Mouse (Mus musculus): ENCODE results near the gene Gjd2.

Gjd2 gene

DNA sequence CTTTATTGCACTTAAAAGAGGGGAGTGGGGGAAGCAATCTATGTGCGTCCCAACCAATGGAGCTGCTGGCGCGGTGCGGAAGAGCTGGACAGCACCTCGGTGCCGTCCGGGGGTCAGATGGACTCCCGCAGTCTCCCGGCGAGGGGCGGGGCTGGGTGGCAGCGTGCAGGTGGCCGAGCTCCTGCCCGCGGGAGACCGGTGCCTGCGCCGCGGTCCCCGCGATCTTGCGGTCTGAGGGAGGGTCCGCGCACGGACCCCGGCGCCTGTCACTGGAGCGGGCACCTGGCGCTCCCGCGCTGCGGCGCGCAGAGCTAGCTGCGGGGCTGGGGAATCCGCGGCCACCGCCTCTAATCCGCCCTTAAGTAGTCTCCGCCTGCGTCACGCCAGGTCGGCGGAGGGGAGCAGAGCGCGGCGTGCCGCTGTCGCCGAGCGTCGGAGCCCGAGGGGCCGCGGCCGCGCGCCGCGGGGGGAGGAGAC is at the start of gene Gjd2:
TSS of gene Gjd2 (minus strand) at position 325 of the 477 bp plus-strand sequence.
- DNase-seq (ENCODE audit: low read depth): no peak

DNA sequence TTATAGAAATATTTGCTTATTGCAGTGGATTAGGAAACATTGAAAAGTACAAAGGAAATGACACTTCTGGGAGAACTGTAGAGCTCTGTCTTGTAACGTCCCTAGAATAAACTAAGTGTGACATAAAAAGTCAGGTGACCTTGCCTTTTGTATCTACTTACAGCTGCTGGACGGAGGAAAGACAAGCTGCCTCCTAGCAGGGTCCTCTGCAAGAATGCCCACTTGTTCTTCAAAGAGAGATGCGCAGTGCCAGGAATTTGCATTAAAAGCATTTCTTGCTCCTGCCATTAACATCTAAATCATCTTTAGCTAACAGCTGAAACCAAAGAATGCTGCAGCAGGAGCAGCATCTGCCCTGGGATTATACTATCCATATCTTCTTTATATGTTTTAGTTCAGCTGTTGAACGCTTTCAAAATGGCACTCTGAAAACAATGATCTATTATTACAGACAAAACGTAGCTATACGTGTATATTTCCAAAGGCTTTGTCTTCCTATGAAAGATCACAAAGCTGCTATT is 46.7 kb upstream of the Gjd2 start:
- DNase-seq (ENCODE audit: low read depth): no peak

DNA sequence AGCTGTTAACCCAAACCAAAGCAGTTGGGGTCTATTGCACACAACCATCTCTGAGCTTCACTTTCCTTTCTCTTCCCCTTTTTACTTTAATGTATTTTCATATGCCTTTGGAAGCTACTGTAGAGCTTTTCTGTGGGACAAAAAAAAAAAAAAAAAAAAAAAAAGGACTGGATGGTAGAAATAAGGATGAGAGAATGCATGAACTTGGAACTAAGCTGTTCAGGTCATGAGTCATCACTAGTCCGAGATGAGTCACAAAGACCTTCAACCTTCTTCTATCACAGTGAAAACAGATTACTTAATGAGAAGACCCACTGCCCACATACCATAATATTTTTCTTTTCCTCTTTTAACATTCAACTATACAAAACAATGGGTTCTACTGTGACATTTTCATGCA is 46.2 kb upstream of the Gjd2 start:
- no peak for DNase-seq (ENCODE audit: low read depth)

GRCm38 (mm10) chr2:114058226-114058796 is 44.9 kb upstream of the Gjd2 start:
- no peak for DNase-seq (ENCODE audit: low read depth)

- no peak for DNase-seq (ENCODE audit: low read depth)
Measured at GRCm38 (mm10) chr2:114057303-114057853, 44.0 kb upstream of the Gjd2 start.

GRCm38 (mm10) chr2:114054129-114054528 is 40.7 kb upstream of the Gjd2 start:
- no peak for DNase-seq (ENCODE audit: low read depth)

DNA sequence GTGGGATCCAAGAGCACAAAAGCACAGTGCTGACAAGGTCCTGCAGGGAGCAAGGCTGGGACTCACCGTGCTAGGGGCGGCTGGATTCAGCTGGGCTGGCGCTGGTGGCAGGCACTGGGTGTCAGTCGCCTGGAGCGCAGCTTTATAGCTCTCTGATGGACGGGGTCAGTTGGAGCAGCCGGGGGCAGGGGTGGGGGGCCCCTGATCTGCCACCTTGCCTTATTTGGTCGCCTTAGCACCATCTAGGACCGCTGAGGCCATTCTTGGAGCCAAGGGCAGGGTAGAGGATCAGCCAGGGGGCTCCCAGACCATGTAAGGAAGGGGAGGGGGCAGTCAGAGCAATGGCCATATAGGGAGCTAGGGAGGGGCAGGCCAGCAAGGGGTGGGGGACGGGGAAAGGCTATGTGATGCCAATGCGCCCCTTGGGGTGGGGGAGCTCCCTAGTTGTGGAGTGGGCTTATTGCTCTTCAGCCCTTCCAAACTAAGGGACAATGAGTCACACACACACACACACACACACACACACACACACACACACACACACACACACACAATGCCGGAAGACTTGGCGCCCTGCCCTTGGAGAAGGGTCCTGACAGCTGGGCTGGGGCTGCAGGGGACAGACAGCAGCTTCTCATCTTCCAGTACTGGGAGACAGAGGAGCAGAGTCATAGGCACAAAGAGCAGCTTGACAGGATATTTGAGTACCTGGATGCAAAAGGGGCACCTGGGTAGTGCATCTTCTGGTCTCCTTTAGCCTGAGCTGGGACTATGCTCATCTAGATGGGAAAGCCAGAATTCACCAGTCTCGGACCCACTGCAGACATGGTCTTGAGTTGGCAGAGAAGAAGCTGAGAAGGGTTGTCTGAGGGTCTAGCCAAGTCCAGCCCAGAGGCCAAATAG is 39.5 kb upstream of the Gjd2 start, which contains the start of gene Actc1:
TSS of gene Actc1 (minus strand) at position 853 of the 903 bp plus-strand sequence.
- no peak for DNase-seq (ENCODE audit: low read depth)

DNA sequence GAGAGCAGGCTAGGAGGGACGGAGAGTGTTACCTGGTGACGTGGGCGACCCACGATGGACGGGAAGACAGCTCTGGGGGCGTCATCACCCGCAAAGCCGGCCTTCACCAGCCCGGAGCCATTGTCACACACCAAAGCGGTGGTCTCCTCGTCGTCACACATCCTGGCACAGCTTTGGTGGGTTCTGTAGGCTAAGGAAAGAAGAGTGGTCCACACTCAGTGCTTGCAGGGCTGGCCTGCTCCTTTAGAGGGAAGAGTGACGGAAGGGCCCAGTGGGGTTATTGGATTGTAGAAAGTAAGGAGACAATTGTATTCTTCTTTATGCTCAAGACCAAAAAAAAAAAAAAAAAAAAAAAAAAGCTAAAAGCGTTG is 38.4 kb upstream of the Gjd2 start:
- no peak for DNase-seq (ENCODE audit: low read depth)

DNA sequence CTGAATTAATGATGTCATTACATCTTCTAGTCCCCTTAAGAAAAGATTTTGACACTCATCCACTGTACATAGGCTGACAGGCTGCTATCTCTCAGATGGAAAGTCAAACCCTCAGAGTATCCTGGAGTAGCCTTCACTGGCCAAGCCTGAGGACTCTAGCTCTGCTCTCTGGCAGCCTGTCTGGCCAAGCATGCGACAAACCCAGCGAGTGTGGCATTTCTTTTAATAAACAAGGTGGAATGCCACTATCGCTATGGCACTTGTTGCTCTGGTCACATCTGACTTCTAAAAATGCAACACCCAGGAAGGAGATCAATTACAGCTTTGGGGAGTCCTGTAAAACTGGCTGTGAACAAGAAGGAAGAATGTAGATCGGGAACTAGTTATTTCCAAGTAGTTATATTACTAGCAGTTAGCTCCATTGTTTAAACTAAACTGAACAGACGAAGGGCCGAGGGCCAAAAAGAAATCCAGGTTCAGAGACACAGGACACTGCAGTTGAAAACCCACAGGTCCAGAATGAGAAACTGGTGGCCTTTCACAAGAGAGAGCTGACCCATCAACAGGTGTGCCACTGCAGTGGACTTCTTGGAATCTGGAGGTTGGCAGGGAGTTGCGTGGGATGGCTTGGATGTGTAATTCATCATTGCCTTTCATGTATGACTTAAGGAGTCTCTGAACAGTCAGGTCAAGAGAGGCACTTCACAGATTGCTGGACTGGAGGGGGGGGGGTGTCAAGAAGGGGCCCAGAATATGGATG is 37.9 kb upstream of the Gjd2 start:
- no peak for DNase-seq (ENCODE audit: low read depth)

- DNase-seq (ENCODE audit: low read depth): no peak
Measured at GRCm38 (mm10) chr2:114050150-114050549, 36.7 kb upstream of the Gjd2 start.

- DNase-seq (ENCODE audit: low read depth): no peak
Measured at GRCm38 (mm10) chr2:114049372-114049771, 36.0 kb upstream of the Gjd2 start.

DNA sequence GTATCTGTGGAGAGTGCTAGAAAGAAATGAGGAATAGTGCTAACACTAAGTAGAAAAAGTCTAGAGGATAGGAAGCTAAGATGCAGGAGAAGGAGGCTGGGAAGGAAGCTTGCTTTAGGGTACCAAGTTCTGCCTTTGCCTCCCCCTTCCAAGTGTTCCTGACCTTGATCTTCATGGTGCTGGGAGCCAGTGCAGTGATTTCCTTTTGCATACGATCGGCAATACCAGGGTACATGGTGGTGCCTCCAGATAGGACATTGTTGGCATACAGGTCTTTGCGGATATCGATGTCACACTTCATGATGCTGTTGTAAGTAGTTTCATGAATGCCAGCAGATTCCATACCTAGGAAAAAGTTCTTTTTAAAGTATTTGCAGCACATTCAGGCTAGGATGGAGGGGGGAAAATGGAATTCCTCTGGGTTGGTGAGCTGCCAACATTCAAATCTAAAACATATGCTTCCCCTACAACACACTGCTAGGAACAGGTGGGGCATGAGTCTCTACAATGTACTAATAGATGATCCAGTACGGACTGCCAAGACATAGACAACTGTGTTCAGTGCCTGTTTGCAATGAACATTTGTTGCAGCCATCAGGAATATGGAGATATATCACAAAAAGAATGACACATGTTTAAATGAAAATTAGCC is 34.7 kb upstream of the Gjd2 start:
- no peak for DNase-seq (ENCODE audit: low read depth)

DNA sequence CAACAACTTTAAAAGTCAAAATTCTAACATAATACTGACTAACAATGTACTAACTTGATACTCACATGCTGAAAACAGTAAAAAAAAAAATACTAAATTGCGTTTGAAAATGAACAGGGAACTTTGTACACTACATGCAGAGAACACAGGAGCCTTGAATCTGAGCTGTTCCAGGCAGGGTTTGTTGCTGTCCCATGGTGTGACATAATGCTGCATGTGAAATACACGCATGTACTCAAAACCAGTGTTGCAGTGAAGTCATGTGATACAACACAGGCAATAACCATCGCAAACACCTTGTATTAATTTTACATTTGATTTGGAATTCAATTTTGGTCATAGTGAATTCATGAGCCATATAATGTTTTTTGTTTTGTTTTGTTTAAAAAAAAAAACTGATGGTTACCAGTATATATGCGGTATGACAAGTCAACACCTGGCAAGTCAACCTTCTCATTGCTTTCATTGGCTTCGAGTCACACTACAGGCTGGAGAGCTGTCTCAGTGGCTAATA is 32.8 kb upstream of the Gjd2 start:
- DNase-seq (ENCODE audit: low read depth): no peak

- DNase-seq (ENCODE audit: low read depth): no peak
Measured at GRCm38 (mm10) chr2:114037926-114038325, 24.5 kb upstream of the Gjd2 start.

GRCm38 (mm10) chr2:114032259-114032658 is 18.8 kb upstream of the Gjd2 start:
- DNase-seq (ENCODE audit: low read depth): no peak

GRCm38 (mm10) chr2:114023383-114023782 is 10.0 kb upstream of the Gjd2 start:
- no peak for DNase-seq (ENCODE audit: low read depth)

DNA sequence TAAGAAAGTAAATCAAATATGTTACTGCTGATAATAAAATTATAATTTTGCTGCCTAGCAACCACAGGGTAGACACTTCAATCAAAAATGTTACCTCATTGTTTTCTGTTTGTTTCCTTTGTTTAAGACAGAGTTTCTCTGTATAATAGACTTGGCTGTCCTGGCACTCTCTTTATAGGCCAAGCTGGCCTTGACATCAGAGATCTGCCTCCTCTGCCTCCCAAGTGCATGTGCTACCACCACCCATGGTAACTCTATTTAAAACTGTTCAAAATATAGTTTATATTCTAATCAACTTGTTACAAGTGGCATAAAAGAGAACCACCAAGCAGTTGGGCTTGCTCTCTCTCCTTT is 6.8 kb upstream of the Gjd2 start:
- no peak for DNase-seq (ENCODE audit: low read depth)

- no peak for DNase-seq (ENCODE audit: low read depth)
Measured at GRCm38 (mm10) chr2:114019474-114020209, 6.2 kb upstream of the Gjd2 start.

- no peak for DNase-seq (ENCODE audit: low read depth)
Measured at GRCm38 (mm10) chr2:114018136-114018535, 4.7 kb upstream of the Gjd2 start.

DNA sequence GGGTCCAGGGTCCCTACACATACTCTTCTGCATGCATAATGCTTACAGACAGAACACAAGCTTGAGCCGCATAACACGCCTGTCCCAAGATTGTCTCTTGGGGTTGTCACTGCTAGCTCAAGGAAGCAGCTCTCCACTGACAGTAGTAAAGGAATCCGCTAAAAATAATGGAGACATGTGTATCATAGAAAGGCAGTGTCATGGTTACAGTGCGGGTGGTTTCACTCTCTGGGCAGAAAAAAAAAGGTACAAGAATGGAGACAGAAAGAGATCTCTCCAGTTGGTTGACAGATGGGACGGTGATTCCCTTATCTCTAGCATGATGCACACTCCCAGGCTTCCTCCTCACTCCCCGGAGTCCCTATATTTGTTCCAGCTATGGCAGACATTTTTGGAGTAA is 1.4 kb upstream of the Gjd2 start:
- DNase-seq (ENCODE audit: low read depth): no peak

DNA sequence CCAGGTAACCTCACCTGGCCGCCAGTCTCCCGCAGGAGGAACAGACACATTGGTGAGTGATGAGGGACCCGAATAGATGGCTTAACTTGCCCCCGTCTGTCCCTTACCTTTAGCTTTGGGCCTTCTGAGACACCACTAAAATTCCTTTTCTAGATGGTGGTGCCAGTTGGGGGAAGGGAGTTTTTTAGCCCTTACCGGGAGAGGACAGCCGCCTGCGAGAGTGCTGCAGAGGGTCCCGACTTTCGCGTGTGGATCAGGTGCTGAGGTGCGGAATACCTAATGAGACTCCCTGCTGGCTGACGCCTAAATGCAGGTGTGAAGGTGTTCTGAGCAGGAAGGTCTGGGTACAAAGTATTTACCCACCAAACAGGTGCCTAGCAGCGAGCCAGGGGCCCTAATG is 427 bp upstream of the Gjd2 start:
- no peak for DNase-seq (ENCODE audit: low read depth)

All from c-Kit-positive CD71-negative TER-119-negative erythroid progenitor cells, embryonic 14.5 days (primary cell).